Mouse (Mus musculus): Measurements from ENCODE around the gene Shld2. TPM values are rescaled to one million over a fixed set of nuclear protein-coding genes. Genes with fewer than 3 reads are reported as not detected.

The Shld2 gene
- polyA plus RNA-seq, 1 experiment, result 9.9 TPM

DNA sequence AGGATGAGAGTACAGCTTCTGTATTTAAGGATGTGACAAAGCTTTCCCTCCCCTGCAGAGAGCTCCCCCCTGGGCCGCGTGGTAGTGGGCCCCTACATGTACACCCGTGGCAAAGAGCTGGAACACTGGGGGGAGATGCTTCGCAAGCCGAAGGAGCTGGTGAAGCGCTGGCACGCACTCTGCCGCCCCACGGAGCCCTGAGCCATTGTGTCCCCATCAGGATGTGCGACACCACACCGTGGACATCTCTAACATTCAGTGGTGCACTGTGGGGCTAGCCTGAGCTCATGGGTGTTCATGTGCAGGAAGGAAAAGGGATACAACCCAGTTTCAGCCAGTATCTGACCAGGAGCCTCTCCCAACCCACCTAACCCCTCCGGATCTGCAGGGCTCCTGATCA is 82.3 kb downstream of the Shld2 start:
- Histone ChIP-seq H3K4me1 (ENCODE audit: control insufficient read depth, insufficient read depth, insufficient read length, low read length) (no peaks in the 10 kb centered on the region), H3K27ac (replicated peaks; ENCODE audit: low read depth, low read length) (no peak overlapping the region)

DNA sequence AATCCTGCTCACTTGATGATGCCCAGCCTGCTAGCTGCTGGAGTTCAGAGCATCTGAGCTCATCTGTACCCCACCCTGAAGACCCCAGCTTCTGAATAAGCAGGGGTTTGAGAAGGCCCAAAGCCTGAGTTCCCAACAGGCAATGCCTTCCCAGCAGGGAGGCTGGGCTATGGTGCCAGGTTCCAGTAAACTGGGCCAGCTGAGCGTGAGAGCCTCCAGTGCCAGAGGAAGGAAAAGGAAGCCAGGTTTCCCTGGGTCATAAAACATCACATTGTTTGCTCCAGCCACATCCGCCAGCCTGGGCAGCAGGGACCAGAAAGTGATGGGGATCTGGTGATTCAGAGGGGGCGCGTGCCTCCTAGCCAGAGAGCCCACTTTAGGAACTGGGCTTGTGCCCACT is 83.7 kb downstream of the Shld2 start:
- Histone ChIP-seq H3K4me1 (ENCODE audit: control insufficient read depth, insufficient read depth, insufficient read length, low read length) (peaks cover 2% of the 10 kb centered on the region), H3K4me3 (ENCODE audit: insufficient read depth, low read depth, low read length) (no peak overlapping the region), H3K27ac (replicated peaks; ENCODE audit: low read depth, low read length) (no peak overlapping the region)

More for the DNA sequence above, 82.3 kb downstream of the Shld2 start:
- H3K4me3 ChIP-seq (ENCODE audit: insufficient read depth, low read depth, low read length), result no peak overlapping the region

DNA sequence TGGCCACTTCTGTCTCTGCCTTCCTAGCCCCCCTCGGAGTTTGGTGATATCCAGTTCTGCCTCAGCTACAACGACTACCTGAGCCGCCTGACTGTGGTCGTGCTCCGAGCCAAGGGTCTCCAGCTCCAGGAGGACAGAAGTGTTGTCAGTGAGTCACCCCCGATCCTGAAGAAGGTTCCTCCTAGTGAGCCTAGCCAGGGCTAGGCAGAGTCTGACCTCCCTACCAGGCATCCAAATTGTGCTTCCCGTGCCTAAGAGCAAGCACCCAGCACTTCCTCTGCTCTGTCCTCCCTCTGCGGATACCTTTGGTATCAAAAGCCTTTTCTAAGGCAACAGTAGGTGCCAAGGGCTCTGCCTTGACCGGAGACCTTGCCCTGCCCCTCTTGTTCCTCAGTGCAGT is 84.3 kb downstream of the Shld2 start:
- H3K4me1 ChIP-seq (ENCODE audit: control insufficient read depth, insufficient read depth, insufficient read length, low read length), result peaks cover 2% of the 10 kb centered on the region
- H3K27ac ChIP-seq (replicated peaks; ENCODE audit: low read depth, low read length), result no peak overlapping the region
- H3K4me3 ChIP-seq (ENCODE audit: insufficient read depth, low read depth, low read length), result no peak overlapping the region

DNA sequence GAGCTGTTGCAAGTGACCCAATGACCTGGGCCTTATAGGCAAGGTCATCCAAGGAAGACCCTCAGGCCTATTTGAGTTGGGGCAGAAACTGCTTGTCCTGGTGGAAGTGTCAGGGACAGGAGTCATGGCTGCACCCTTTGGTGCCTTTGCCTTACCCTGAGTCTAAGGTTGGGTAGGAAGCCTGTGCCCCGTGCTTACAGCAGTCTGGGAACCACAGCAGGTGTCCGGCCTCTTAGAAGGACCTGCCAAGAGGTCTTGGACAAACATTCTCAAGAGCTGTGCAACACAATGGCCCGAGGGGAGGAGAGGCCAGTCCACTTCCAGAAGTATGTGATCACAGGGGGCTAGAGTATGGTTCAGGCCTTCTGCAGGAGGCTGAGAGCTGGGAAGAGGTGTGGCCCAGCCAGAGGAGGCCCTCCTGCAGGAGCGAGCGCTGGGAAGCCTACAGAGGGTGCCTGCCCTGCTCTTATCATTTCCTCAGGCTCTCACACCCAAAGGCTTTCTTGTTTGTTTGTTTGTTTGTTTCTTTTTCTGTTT is 86.9 kb downstream of the Shld2 start:
- H3K4me1 ChIP-seq (ENCODE audit: control insufficient read depth, insufficient read depth, insufficient read length, low read length), result peaks cover 2% of the 10 kb centered on the region
- no peak overlapping the region for H3K27ac ChIP-seq (replicated peaks; ENCODE audit: low read depth, low read length)

DNA sequence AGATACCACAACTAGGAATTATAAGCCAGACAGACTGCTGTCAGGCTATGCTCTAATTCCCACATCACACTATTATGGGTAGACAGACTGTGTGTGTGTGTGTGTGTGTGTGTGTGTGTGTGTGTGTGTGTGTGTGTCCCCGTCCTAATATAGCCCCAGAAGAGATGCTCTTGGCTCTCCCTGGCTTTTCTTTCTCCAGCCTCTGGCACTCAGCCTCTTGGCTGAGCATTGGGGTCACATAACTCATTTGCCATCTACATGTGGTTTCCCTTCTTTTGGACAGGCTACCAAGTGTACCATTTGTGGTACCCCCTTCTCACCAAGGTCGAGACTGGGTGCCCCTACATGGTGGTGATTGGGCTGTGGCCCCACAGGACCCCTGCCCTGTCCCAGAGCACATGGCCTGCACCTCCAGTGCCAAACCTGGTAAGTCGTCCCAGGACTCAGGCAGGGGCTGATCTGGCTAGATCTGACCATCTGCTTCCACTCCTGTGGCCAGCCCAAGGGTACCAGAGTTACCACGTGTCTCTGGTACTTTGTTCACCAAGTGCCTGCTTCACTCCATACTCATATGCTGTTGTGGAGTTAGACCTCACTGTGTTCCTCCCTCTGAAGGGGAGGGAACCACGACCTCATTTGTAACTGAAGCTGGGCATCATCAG is 88.7 kb downstream of the Shld2 start:
- H3K4me3 ChIP-seq (ENCODE audit: insufficient read depth, low read depth, low read length), result no peak overlapping the region
- H3K4me1 ChIP-seq (ENCODE audit: control insufficient read depth, insufficient read depth, insufficient read length, low read length), result peaks cover 2% of the 10 kb centered on the region
- no peak overlapping the region for H3K27ac ChIP-seq (replicated peaks; ENCODE audit: low read depth, low read length)

More for the DNA sequence above, 86.9 kb downstream of the Shld2 start:
- H3K4me3 ChIP-seq (ENCODE audit: insufficient read depth, low read depth, low read length), result no peak overlapping the region

DNA sequence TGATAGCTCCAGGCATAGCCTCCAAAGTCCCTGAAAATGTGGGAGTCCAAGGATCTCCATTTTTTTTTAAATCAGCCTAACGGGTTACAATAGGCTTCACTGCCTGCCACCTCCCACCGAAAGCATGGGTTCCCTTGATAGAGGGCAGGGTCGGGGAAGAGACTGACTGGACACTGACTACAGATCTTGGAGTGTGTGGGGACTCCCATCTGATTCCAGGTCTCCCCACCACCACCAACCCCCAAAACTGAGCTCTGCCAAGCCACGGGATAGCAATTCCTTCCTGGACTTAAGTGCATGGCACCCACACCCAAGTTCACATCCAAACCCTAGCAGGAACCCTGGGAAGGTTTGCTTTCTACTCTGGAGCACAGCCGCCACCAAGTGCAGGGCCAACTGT is 89.9 kb downstream of the Shld2 start:
- H3K4me3 ChIP-seq (ENCODE audit: insufficient read depth, low read depth, low read length), result no peak overlapping the region
- H3K4me1 ChIP-seq (ENCODE audit: control insufficient read depth, insufficient read depth, insufficient read length, low read length), result peaks cover 2% of the 10 kb centered on the region
- H3K27ac ChIP-seq (replicated peaks; ENCODE audit: low read depth, low read length), result no peak overlapping the region

DNA sequence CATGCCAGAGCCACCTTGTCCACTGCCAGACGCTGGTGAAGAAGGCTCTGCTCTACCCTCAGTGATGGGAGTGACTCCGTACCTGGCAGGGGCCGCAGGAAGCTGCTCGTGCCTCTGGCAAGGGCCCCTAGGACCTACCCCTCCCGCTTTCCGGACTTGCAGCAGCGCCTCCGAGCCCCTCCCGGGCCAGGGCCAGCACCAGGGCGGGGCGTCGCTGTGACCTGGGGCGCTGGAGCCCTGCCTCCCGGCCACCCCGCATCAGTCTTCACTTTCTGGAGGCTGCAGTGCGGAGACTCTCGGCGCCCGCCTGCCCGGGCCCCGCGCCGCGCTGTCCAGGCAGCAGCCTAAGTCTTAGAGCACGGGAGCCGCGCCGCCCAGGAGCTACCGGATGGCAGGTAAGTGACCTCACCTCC is 90.5 kb downstream of the Shld2 start:
- Histone ChIP-seq H3K27ac (replicated peaks; ENCODE audit: low read depth, low read length) (no peak overlapping the region), H3K4me3 (ENCODE audit: insufficient read depth, low read depth, low read length) (0 out of 2 replicates have a peak overlapping the region, but pooled peaks have one; percentile 14)

DNA sequence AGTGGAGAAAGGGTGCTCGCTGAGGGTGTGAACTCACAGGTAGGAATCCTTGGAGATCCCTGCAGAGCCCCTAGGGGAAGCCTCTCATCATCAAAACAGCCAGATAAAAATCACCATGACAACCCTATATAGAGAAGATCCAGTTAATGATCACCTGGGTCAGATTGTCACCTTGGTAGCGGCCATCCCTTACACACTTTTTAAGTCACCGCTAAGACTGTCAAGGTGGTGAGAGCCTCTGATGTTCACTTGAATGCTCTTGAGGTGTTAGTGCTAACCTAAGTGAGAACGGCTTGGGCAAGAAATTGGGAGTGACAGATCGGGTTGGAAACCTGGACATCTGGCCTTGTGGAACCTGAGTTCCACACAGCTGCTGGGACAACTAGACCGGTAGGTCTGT is 91.0 kb downstream of the Shld2 start, which contains the start of gene Syt15:
TSS of gene Syt15 (plus strand) at position 301 of the 400 bp plus-strand sequence.
- Histone ChIP-seq H3K27ac (replicated peaks; ENCODE audit: low read depth, low read length) (no peak within 1 kb of the TSS), H3K4me1 (ENCODE audit: control insufficient read depth, insufficient read depth, insufficient read length, low read length) (peaks cover 2% of the 10 kb centered on the region), H3K4me3 (ENCODE audit: insufficient read depth, low read depth, low read length) (0 out of 2 replicates have a peak within 1 kb of the TSS, but pooled peaks have one; percentile 14)

More for the DNA sequence above, 90.5 kb downstream of the Shld2 start:
- H3K4me1 ChIP-seq (ENCODE audit: control insufficient read depth, insufficient read depth, insufficient read length, low read length), result peaks cover 2% of the 10 kb centered on the region

DNA sequence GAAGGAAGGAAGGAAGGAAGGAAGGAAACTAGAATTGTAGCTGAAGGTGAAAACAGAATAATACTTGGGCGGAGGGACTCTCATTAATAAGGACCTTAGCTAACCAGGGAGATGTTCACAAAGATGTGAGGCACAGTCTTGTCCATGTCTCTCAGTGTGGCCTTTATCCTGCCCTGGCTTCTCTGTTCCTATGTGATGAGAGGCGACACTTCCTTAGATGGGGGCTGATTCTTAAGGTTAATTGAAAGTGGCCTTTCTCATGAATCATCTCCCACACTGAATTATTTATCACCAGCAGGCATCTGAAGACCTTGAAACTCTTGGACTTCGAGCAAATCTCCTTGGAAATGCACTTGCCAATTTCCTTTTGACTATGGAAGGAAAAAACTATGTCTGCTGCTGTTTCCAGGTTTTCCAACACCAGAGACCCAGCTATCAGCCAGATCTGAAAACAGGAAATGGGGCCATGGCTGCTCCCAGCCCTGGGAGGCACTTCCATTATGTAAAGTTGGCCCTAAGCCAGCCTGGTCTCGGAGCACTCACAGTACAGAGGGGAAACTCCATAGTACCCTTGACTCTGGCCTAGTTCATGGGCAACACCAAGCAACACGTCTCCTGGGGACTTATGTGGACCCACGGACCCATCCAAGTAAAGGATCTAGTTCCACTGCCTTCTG is 94.7 kb downstream of the Shld2 start:
- Histone ChIP-seq H3K4me3 (ENCODE audit: insufficient read depth, low read depth, low read length) (no peak overlapping the region), H3K4me1 (ENCODE audit: control insufficient read depth, insufficient read depth, insufficient read length, low read length) (no peaks in the 10 kb centered on the region), H3K27ac (replicated peaks; ENCODE audit: low read depth, low read length) (no peak overlapping the region)

DNA sequence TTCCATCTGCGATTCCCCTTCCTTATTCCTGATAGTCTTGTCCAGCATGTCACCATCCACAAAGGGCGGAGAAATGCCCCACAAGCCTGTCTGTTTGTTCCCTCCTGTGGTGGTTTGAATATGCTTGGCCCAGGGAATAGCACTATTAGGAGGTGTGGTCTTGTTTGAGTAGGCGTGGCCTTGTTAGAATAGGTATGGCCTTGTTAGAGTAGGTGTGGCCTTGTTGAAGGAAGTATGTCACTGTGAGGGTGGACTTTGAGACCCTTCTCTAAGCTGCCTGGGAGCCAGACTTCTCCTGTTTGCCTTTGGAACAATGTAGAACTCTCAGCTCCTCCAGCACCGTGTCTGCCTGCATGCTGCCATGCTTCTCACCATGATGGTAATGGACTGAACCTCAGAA is 100.4 kb downstream of the Shld2 start:
- no peak overlapping the region for H3K4me3 ChIP-seq (ENCODE audit: insufficient read depth, low read depth, low read length)
- no peak overlapping the region for H3K27ac ChIP-seq (replicated peaks; ENCODE audit: low read depth, low read length)
- no peaks in the 10 kb centered on the region for H3K4me1 ChIP-seq (ENCODE audit: control insufficient read depth, insufficient read depth, insufficient read length, low read length)

DNA sequence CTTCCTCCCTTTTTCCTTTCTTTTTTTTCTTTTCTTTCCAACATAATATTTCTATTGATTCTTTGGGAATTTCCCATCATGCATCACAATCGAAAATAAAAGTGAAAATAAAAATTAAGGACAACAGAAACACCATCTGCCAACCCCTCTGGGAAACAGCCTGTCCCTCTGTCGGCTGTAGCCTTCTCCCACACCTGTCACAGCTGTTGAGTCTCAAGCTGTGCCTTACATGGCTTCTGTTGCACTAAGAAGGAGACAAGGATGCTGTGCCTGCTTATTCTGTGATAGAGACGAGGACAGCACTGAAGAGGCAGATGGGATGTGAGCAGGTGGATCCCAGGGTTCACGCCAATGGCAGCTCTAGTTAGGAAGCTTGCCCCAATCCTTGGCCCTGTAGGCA is 101.2 kb downstream of the Shld2 start:
- H3K4me1 ChIP-seq (ENCODE audit: control insufficient read depth, insufficient read depth, insufficient read length, low read length), result no peaks in the 10 kb centered on the region
- H3K4me3 ChIP-seq (ENCODE audit: insufficient read depth, low read depth, low read length), result no peak overlapping the region

DNA sequence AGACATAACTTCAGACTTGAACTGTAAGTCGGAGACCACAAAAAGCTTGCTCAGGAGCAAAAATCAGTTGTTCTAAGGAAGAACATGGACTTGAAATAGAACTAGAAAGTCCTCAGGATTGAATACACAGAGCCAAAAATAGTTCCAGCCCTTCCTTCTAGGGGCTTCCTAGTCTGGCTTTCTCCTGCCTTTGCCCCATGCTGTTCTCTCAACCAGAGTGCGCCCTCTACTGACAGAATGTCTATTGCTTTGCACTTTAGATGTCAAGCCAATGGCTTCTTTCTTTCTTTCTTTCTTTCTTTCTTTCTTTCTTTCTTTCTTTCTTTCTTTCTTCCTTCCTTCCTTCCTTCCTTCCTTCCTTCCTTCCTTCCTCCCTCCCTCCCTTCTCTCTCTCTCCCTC is 101.6 kb downstream of the Shld2 start:
- H3K27ac ChIP-seq (replicated peaks; ENCODE audit: low read depth, low read length), result no peak overlapping the region
- H3K4me3 ChIP-seq (ENCODE audit: insufficient read depth, low read depth, low read length), result no peak overlapping the region
- no peaks in the 10 kb centered on the region for H3K4me1 ChIP-seq (ENCODE audit: control insufficient read depth, insufficient read depth, insufficient read length, low read length)

More for the DNA sequence above, 101.2 kb downstream of the Shld2 start:
- H3K27ac ChIP-seq (replicated peaks; ENCODE audit: low read depth, low read length), result no peak overlapping the region

DNA sequence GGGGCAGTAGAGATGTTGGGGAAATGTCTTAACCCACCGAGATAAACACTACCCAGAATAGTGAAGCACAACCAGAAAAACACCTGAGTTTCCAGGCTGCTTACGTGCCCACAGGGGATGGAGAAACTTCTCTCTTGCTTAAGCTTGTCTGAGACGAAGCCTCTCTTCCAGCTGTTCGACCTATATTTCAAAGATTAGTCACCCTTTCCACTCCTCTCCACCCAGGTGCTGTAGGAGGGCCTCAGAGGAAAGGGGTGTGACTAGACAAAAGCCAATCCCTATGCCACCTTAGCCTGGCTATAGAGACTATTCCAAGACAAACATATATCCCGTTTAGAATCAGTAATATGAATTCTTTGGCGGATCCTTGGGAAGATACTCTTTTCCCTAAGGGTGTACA is 102.3 kb downstream of the Shld2 start:
- no peak overlapping the region for H3K4me3 ChIP-seq (ENCODE audit: insufficient read depth, low read depth, low read length)
- no peaks in the 10 kb centered on the region for H3K4me1 ChIP-seq (ENCODE audit: control insufficient read depth, insufficient read depth, insufficient read length, low read length)
- no peak overlapping the region for H3K27ac ChIP-seq (replicated peaks; ENCODE audit: low read depth, low read length)

DNA sequence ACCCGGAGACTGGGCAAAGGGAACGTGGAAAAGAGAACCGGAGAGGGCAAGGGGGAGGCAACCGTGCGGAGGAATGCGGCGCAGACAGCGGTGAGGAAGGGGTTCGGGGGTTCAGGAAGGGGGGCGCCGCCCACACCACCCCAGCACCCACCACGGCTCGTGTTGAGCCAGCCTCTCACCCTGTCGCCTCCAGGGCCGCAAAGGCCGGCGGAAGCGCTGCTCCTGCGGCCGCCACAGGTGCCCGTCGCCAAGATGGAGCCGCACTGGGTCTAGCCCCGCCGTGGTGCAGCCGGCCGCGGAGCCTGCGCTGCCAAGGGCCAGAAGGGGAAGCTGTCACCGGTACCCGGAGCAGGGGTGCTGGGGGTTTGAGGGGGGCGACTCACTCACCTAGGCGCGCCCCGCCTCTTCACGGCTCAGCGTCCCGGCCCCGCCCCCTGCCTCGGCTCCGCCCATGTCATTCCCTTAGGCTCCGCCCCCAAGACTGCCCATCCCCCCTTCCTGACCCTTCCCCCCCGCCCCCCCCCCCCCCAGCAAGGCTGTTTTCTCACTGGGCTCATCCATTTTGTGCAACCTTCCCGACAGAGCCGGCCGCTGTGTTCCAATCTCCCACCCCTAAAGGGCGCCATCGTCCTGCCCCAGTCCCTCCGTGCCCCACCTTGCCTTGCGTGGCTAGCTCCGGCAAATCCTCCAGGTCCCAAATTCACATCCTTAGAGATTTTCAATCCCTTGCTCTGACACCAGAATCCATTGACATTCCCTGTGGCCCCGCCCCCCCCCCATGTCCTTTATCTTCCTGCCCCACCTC is 108.9 kb downstream of the Shld2 start, which contains the start of gene Gprin2:
TSS of gene Gprin2 (minus strand) at position 423 of the 805 bp plus-strand sequence.
- no peak within 1 kb of the TSS for H3K27ac ChIP-seq (replicated peaks; ENCODE audit: low read depth, low read length)
- peak within 1 kb of the TSS; percentile 55 for H3K4me3 ChIP-seq (ENCODE audit: insufficient read depth, low read depth, low read length)

DNA sequence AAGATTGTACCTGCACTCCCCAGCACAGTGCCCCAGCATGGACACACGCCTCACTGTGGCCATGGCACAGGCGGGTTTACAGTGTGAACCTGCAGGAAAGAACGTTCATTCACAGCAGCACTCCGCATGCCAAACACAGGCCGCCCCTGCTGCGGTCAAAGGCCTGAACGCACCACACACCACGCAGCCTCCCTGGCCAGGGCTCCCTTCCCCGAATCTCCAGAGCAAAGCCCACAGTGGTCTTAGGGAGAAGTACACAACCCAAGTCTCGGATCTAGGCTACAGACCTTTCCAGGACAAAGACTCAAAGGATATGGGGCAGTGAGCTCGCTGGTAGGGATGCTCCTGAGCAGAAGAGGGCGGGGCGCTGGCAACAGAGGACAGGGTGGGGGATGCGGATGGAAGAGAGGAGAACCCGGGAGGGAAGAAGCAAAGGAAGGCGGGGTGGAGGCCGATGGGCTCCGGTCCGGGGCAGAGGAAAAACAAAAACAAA is 109.5 kb downstream of the Shld2 start:
- H3K4me3 ChIP-seq (ENCODE audit: insufficient read depth, low read depth, low read length), result peak overlapping the region; percentile 55
- H3K4me1 ChIP-seq (ENCODE audit: control insufficient read depth, insufficient read depth, insufficient read length, low read length), result no peaks in the 10 kb centered on the region
- H3K27ac ChIP-seq (replicated peaks; ENCODE audit: low read depth, low read length), result no peak overlapping the region

More for the DNA sequence above, 108.9 kb downstream of the Shld2 start, which contains the start of gene Gprin2:
- H3K4me1 ChIP-seq (ENCODE audit: control insufficient read depth, insufficient read depth, insufficient read length, low read length), result no peaks in the 10 kb centered on the region
